Mouse (Mus musculus): ENCODE data around the gene Cnot11.
"Not testable (repeated sequence)": the region's sequence is repeated elsewhere in the genome, so short reads cannot be mapped to it uniquely, and the experiment has no call there.

The Cnot11 gene

GRCm38 (mm10) chr1:39581215-39581614, 46.4 kb downstream of the Cnot11 start:
- no peak for DNase-seq

GRCm38 (mm10) chr1:39583173-39583572, 48.4 kb downstream of the Cnot11 start:
- DNase-seq = no peak

- no peak for DNase-seq
These were observed 50.6 kb downstream of the Cnot11 start for GRCm38 (mm10) chr1:39585416-39585815.

GRCm38 (mm10) chr1:39590193-39590592, 55.4 kb downstream of the Cnot11 start:
- no peak for DNase-seq

- not testable (repeated sequence) for DNase-seq
These were observed 56.8 kb downstream of the Cnot11 start for GRCm38 (mm10) chr1:39591557-39591956.

GRCm38 (mm10) chr1:39592090-39592489, 57.3 kb downstream of the Cnot11 start:
- DNase-seq = no peak

- DNase-seq = no peak
These were observed 59.0 kb downstream of the Cnot11 start for GRCm38 (mm10) chr1:39593836-39594235.

Data from cerebellum, adult 8-10 months (tissue).